Mouse (Mus musculus): ENCODE measurements at regions not wholly inside any gene's neighbourhood (a gene's known extent, or its start where the extent isn't known, plus 50 kb on each side); places are given as distances from the start of the nearest gene placed in this dataset.

GRCm38 (mm10) chr4:94094379-94094778, 462.0 kb upstream of the Gm10306 start:
- no peaks in the 10 kb centered on the region for H3K27me3 ChIP-seq (replicated peaks)
- H3K4me3 ChIP-seq, result no peak overlapping the region
- no peak for ATAC-seq (ENCODE audit: insufficient number of reproducible peaks, low FRiP score)

GRCm38 (mm10) chr4:94106941-94107340, 449.4 kb upstream of the Gm10306 start:
- no peak overlapping the region for H3K9ac ChIP-seq
- ATAC-seq (ENCODE audit: insufficient number of reproducible peaks, low FRiP score), result no peak
- H3K36me3 ChIP-seq, result no peaks in the 10 kb centered on the region
- no peaks in the 10 kb centered on the region for H3K27me3 ChIP-seq (replicated peaks)
- no peak overlapping the region for H3K4me2 ChIP-seq
- no peak overlapping the region for H3K4me3 ChIP-seq
- WGBS, result 67% methylated on average over 4 of the region's 4 CpGs
- no peaks in the 10 kb centered on the region for H3K9me3 ChIP-seq (replicated peaks)
- no peaks in the 10 kb centered on the region for H3K4me1 ChIP-seq (replicated peaks)
- no peak overlapping the region for H3K27ac ChIP-seq (ENCODE audit: poor library complexity, severe bottlenecking)

More at GRCm38 (mm10) chr4:94094379-94094778, 462.0 kb upstream of the Gm10306 start:
- no peaks in the 10 kb centered on the region for H3K4me1 ChIP-seq (replicated peaks)
- H3K4me2 ChIP-seq, result no peak overlapping the region
- no peak overlapping the region for H3K9ac ChIP-seq
- WGBS, result 68% methylated on average over 5 of the region's 5 CpGs
- no peak overlapping the region for H3K27ac ChIP-seq (ENCODE audit: poor library complexity, severe bottlenecking)
- H3K36me3 ChIP-seq, result no peaks in the 10 kb centered on the region
- no peaks in the 10 kb centered on the region for H3K9me3 ChIP-seq (replicated peaks)

- Histone ChIP-seq H3K4me2 (no peak overlapping the region), H3K4me1 (replicated peaks) (no peaks in the 10 kb centered on the region), H3K9ac (no peak overlapping the region), H3K36me3 (no peaks in the 10 kb centered on the region), H3K4me3 (no peak overlapping the region), H3K27ac (ENCODE audit: poor library complexity, severe bottlenecking) (no peak overlapping the region), H3K9me3 (replicated peaks) (no peaks in the 10 kb centered on the region), H3K27me3 (replicated peaks) (no peaks in the 10 kb centered on the region)
- WGBS, result 72% methylated on average over 3 of the region's 3 CpGs
- ATAC-seq (ENCODE audit: insufficient number of reproducible peaks, low FRiP score), result no peak
These were observed 439.5 kb upstream of the Gm10306 start for GRCm38 (mm10) chr4:94116881-94117280.

- no peaks in the 10 kb centered on the region for H3K36me3 ChIP-seq
- no peak for ATAC-seq (ENCODE audit: insufficient number of reproducible peaks, low FRiP score)
- no peak overlapping the region for H3K4me3 ChIP-seq
- H3K4me1 ChIP-seq (replicated peaks), result no peaks in the 10 kb centered on the region
- H3K4me2 ChIP-seq, result no peak overlapping the region
- WGBS, result 76% methylated on average over 14 of the region's 14 CpGs
- H3K27ac ChIP-seq (ENCODE audit: poor library complexity, severe bottlenecking), result no peak overlapping the region
- H3K9ac ChIP-seq, result no peak overlapping the region
- H3K27me3 ChIP-seq (replicated peaks), result no peaks in the 10 kb centered on the region
- H3K9me3 ChIP-seq (replicated peaks), result no peaks in the 10 kb centered on the region
These were observed 432.2 kb upstream of the Gm10306 start for GRCm38 (mm10) chr4:94124177-94124576.

GRCm38 (mm10) chr4:94137921-94138320, 418.4 kb upstream of the Gm10306 start:
- Histone ChIP-seq H3K9me3 (replicated peaks) (no peaks in the 10 kb centered on the region), H3K9ac (no peak overlapping the region), H3K4me1 (replicated peaks) (no peaks in the 10 kb centered on the region), H3K4me2 (no peak overlapping the region), H3K4me3 (no peak overlapping the region), H3K27me3 (replicated peaks) (no peaks in the 10 kb centered on the region), H3K27ac (ENCODE audit: poor library complexity, severe bottlenecking) (no peak overlapping the region), H3K36me3 (no peaks in the 10 kb centered on the region)
- WGBS, result 50% methylated on average over 2 of the region's 2 CpGs
- ATAC-seq (ENCODE audit: insufficient number of reproducible peaks, low FRiP score), result no peak

GRCm38 (mm10) chr4:94144901-94145801, 411.2 kb upstream of the Gm10306 start:
- no peaks in the 10 kb centered on the region for H3K4me1 ChIP-seq (replicated peaks)
- H3K4me3 ChIP-seq, result no peak overlapping the region
- H3K36me3 ChIP-seq, result no peaks in the 10 kb centered on the region
- no peaks in the 10 kb centered on the region for H3K27me3 ChIP-seq (replicated peaks)
- no peak overlapping the region for H3K9ac ChIP-seq
- H3K4me2 ChIP-seq, result no peak overlapping the region
- WGBS, result 63% methylated on average over 7 of the region's 7 CpGs
- no peaks in the 10 kb centered on the region for H3K9me3 ChIP-seq (replicated peaks)
- no peak for ATAC-seq (ENCODE audit: insufficient number of reproducible peaks, low FRiP score)
- no peak overlapping the region for H3K27ac ChIP-seq (ENCODE audit: poor library complexity, severe bottlenecking)

GRCm38 (mm10) chr4:94147964-94148533, 408.3 kb upstream of the Gm10306 start:
- Histone ChIP-seq H3K9ac (no peak overlapping the region), H3K27me3 (replicated peaks) (no peaks in the 10 kb centered on the region), H3K4me1 (replicated peaks) (no peaks in the 10 kb centered on the region), H3K27ac (ENCODE audit: poor library complexity, severe bottlenecking) (no peak overlapping the region), H3K4me2 (no peak overlapping the region), H3K9me3 (replicated peaks) (no peaks in the 10 kb centered on the region), H3K4me3 (no peak overlapping the region), H3K36me3 (no peaks in the 10 kb centered on the region)
- no peak for ATAC-seq (ENCODE audit: insufficient number of reproducible peaks, low FRiP score)

GRCm38 (mm10) chr4:94149056-94149455, 407.3 kb upstream of the Gm10306 start:
- no peak for ATAC-seq (ENCODE audit: insufficient number of reproducible peaks, low FRiP score)
- WGBS, result 71% methylated on average over 3 of the region's 3 CpGs

GRCm38 (mm10) chr4:94160620-94161019, 395.7 kb upstream of the Gm10306 start:
- Histone ChIP-seq H3K9me3 (replicated peaks) (no peaks in the 10 kb centered on the region), H3K4me1 (replicated peaks) (no peaks in the 10 kb centered on the region), H3K4me2 (no peak overlapping the region), H3K27me3 (replicated peaks) (no peaks in the 10 kb centered on the region), H3K36me3 (no peaks in the 10 kb centered on the region), H3K4me3 (no peak overlapping the region), H3K27ac (ENCODE audit: poor library complexity, severe bottlenecking) (no peak overlapping the region), H3K9ac (no peak overlapping the region)
- no peak for ATAC-seq (ENCODE audit: insufficient number of reproducible peaks, low FRiP score)
- 61% methylated on average over 2 of the region's 2 CpGs for WGBS

More at GRCm38 (mm10) chr4:94149056-94149455, 407.3 kb upstream of the Gm10306 start:
- Histone ChIP-seq H3K9ac (no peak overlapping the region), H3K9me3 (replicated peaks) (no peaks in the 10 kb centered on the region), H3K27me3 (replicated peaks) (no peaks in the 10 kb centered on the region), H3K36me3 (no peaks in the 10 kb centered on the region), H3K4me3 (no peak overlapping the region), H3K27ac (ENCODE audit: poor library complexity, severe bottlenecking) (no peak overlapping the region), H3K4me2 (no peak overlapping the region), H3K4me1 (replicated peaks) (no peaks in the 10 kb centered on the region)

GRCm38 (mm10) chr4:94173096-94173495, 383.2 kb upstream of the Gm10306 start:
- H3K27ac ChIP-seq (ENCODE audit: poor library complexity, severe bottlenecking), result no peak overlapping the region
- H3K9me3 ChIP-seq (replicated peaks), result no peaks in the 10 kb centered on the region
- H3K9ac ChIP-seq, result no peak overlapping the region
- H3K36me3 ChIP-seq, result no peaks in the 10 kb centered on the region
- H3K4me2 ChIP-seq, result no peak overlapping the region
- WGBS, result 80% methylated on average over 2 of the region's 2 CpGs
- no peak for ATAC-seq (ENCODE audit: insufficient number of reproducible peaks, low FRiP score)
- no peaks in the 10 kb centered on the region for H3K27me3 ChIP-seq (replicated peaks)
- no peak overlapping the region for H3K4me3 ChIP-seq
- H3K4me1 ChIP-seq (replicated peaks), result no peaks in the 10 kb centered on the region

GRCm38 (mm10) chr4:94186997-94187396, 369.3 kb upstream of the Gm10306 start:
- Histone ChIP-seq H3K27me3 (replicated peaks) (no peaks in the 10 kb centered on the region), H3K9me3 (replicated peaks) (no peaks in the 10 kb centered on the region), H3K4me3 (no peak overlapping the region), H3K27ac (ENCODE audit: poor library complexity, severe bottlenecking) (no peak overlapping the region), H3K4me2 (no peak overlapping the region), H3K36me3 (no peaks in the 10 kb centered on the region), H3K9ac (no peak overlapping the region), H3K4me1 (replicated peaks) (peaks cover 10% of the 10 kb centered on the region)
- ATAC-seq (ENCODE audit: insufficient number of reproducible peaks, low FRiP score), result no peak
- 54% methylated on average over 4 of the region's 4 CpGs for WGBS

All from heart, embryonic 12.5 days (tissue).